Mouse (Mus musculus) naive thymus-derived CD4-positive, alpha-beta T cell, adult 5 months (primary cell): ENCODE measurements around the gene A630076J17Rik. TPM values are rescaled to one million over a fixed set of nuclear protein-coding genes. Genes with fewer than 3 reads are reported as not detected.

Experiments
- polyA plus RNA-seq: library from polyadenylated mRNA; unstranded; fragments of 100-300 nt; shearing (Covaris generic); gene quantifications from one replicate; pipeline ENCODE4 v1.2.1, GENCODE M21; 2017

Gene A630076J17Rik
- polyA plus RNA-seq = not detected

DNA sequence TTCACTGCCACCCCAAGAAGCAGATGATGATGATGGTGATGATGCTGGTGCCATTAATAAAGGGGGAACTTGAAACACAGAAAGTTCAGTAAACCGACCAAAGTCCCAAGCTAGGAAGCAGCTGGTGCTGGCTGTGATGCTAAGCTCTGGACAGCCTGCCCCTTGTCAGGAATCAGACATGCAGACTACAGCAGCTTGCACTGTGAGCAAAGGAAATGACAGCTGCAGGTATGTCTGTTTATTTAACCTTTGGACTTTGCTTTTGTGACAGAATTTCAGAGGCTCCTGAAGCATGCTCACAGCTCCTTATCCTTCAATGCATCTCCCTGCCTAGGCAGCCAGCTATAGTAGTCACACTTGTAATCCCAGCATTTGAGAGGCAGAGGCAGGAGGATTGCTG lies at the start of gene A630076J17Rik:
A630076J17Rik (plus strand) TSS at position 88 of the 400 bp plus-strand sequence.

DNA sequence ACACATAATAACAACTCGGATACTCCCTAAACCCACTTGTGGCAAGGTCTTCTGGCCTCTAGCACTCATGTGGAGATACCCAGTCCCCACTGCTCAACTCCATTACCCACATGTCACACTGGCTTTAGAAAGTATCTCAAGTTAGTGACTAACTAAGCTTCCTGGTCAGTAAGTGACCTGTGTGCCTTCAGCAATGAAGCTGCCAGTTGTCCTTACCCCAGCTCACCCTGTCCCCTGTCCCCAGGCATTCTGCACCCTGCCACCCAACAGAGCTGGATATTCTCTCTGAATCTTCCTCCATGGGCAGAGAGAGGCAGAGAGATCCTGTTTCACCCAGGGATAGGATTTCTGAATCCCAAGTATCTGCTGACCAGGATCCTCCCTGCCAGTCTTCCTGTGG lies 47.7 kb upstream of the A630076J17Rik start, which contains the start of gene Kcna10:
Kcna10 (plus strand) TSS at position 301 of the 400 bp plus-strand sequence.

GRCm38 (mm10) chr3:107221608-107222007 lies 8.8 kb upstream of the A630076J17Rik start, which contains the start of gene Cym:
Gene Cym, minus strand, starts transcription at chr3:107221732.

DNA sequence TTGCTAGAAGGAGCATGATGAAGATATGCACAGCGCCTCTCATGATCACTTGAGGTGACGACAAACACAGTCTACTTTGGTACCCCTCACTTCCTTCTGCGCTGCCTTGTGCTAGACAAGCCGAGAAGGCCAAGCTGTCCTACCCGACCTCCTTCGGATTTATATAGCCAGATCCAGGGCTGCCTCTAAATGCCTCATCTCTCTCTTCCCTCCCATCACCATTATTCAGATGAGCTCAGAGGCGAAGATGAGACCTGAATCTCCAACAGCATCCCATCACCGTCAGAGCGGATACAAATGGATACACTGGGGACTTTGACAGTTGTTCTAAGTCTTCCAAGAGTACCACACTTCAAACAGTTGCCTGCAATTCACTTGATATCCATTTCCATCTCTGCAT lies 9.2 kb downstream of the A630076J17Rik start, which contains the start of gene Prok1:
Prok1 (minus strand) TSS at position 101 of the 400 bp plus-strand sequence.

DNA sequence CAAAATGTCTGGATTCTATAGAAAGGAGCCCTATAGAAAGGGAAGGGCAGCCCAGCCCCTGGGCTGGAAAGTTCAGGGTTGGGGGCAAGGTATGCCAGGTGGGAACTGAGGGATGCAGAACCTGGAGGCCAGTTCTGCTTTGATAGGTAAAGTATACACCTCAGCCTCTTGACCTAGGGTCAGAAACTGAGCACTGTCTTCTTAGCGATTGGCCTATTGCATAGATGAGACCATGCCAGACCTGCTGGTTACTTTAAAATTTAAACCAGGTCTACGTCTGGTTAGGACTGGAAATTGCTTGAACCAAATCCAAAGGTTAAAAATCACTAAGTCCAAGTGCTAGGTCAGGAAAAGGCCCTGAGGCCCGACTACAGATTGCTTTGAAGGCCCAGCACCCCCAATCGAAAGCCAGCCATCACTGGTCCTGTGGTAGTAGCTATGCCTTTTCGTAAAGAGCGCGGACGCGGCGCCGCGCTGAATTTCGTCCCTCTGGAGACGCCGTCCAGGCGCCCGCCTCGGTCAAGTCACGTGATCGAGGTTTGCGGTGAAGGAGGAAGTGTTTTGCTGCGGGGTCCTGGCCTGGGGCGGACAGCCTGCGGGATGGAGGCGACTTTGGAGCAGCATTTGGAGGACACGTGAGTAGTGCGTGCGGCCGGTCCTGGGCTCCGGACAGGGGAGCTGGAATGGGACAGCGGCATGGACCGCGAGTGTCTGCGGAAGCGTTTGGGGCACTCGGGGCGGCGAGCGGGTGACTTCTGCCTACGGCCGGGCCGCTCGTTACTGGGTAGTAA lies 48.3 kb downstream of the A630076J17Rik start, which contains the start of gene Lamtor5:
Lamtor5 (plus strand) TSS at position 380 of the 791 bp plus-strand sequence.

Other genes starting within 250 kb of the A630076J17Rik start
- gene Kcna3, start 194.4 kb upstream of the A630076J17Rik start, polyA plus RNA-seq = 36.5 TPM
- 0.17 TPM for gene Kcna2, start 129.5 kb upstream of the A630076J17Rik start, polyA plus RNA-seq
- gene Kcna10, start 47.6 kb upstream of the A630076J17Rik start, polyA plus RNA-seq = not detected
- not detected for gene Cym, start 8.9 kb upstream of the A630076J17Rik start, polyA plus RNA-seq
- gene Prok1, start 9.1 kb downstream of the A630076J17Rik start, polyA plus RNA-seq = not detected
- gene Lamtor5, start 48.2 kb downstream of the A630076J17Rik start, polyA plus RNA-seq = 98.1 TPM
- 0.35 TPM for gene Slc16a4, start 60.6 kb downstream of the A630076J17Rik start, polyA plus RNA-seq
- gene Rbm15, start 103.1 kb downstream of the A630076J17Rik start, polyA plus RNA-seq = 23.5 TPM
- not detected for gene Kcnc4, start 228.9 kb downstream of the A630076J17Rik start, polyA plus RNA-seq